Mouse (Mus musculus): ENCODE data around the gene Foxn3.

Gene Foxn3

DNA sequence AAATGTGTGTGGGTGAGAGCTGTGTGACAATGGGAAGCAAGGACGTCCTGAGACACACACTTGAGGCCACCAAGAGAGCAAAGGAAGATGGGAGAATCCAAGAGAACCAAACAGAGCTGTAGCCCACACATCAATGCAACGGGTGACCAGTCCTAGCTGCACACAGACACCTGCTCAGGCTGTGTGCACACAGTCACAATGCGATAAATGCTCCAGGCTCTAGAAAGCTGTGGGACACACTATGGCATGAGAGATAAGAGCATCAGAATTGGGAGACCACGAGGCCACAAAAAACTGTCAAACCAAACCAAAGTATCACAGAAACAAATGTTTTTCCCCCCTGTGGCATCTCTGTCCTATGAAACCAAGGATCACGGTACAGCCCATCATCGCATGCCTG lies 319.1 kb downstream of the Foxn3 start:
- no peak for DNase-seq

DNA sequence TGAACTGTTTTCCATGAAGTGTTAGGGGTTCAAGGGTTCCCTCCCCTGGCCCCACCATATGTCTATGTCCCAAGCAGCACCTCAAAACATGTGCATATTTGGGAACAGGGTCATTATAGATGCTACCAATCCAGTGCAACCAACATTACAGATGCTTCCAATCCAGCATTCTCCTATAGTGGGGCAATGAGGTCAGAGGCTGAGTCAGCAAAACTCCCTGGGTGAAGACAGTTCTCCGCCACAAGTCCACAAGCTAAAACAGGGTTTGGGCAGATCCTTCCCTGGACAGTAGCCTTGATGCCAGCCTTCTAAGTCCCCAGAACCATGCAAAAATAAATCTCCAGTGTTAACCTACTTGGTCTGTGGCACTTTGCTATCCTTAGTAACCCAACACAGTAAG lies 320.1 kb downstream of the Foxn3 start:
- DNase-seq: no peak

DNA sequence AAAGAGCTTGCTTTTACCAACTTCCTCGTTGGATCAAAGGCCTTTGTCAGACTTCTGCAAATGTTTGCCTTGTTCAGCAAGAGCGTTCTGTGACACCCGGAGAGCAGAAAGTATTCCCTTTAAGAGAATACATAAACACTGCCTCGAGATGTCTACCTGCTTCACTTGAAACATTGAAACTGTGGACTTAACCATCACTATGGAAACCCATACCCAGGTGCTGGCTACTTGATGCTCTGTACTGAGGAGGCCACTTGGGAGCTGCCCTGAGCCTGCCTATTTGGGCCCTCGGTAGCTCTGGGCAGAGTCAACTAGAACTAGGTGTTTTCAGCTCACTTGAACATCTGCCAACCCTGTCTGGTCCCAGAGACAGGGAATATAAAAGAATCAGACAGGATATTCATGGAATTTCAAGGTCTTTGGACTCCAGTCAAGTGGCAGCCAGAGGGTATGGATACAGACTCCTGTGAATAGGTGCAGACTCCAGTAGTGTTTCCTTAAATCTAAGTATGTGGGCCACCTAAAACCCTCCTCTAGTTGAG lies 323.1 kb downstream of the Foxn3 start:
- DNase-seq: no peak

DNA sequence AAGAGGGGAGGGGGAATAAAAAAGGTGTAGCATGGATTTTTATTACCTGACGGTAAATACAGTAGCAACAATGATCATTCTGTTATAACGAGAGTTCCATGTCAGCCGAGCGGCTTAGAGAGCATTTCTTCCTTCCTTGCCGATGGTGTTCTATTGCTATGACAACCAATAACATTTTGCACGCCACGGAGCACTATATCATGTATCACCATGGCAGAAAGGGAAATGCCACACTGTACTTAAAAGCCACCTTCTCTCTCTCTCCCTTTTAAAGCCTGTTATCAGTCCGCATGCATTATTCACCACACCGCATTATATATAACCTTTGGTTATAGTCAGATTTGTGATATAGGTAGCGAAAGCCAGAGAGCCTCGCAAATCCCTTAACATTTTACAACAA lies 323.6 kb downstream of the Foxn3 start:
- DNase-seq: no peak

DNA sequence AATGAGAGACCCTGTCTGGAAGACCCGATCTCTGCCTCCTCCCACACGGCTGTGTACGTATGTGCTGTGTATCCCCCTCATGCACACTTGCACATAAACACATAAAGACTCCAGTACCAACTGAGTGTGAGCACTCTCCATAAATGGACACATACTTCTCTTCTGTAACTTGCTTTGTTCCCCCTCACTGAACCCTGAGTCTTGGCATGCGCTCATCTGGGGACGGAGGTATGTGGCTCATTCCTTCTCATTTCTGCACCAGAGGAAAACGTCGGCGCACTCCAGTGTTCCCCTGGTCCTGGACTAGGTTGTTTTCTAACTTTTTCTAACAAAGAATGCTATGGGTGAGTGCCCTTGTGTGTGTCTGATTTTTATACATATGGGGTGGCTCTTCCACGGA lies 325.9 kb downstream of the Foxn3 start:
- DNase-seq: no peak

DNA sequence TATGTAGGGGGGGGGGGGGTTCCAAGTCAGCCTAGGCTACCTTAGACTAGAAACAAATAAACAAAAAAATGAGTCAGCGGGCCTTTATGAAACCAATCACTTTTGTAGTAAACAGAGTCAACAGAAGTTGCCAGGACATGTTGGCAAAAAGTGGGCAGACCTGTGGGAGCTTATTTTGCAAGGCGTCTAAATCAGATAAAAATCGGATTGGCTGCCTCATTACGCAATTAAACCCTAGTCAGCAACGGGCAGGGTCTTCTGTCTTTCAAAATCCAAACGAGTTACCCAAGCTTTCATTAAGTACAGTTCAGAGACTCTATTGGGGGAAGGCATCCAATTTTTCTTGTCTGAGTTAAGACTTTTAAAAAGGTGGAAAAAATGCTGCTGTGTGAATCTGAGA lies 329.0 kb downstream of the Foxn3 start:
- no peak for DNase-seq

DNA sequence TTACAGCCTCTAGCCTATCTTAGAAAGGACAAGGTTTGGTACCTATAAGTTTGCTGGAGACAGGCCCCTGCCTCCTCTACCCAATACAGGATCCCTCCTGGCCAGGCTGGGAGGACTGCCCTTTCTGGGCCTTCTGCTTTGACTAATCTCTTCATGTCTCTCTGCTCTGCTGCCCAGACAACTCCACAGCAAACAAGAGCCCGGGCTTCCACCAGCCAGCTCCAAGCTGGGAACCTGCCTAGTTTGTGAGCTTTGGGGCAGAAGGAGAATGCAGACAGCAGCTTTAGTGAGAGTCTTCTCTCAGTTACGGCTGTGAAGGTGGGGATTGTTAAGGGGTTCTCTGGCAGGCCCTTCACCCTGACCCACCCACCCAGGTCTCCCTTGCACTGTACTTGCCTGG lies 330.0 kb downstream of the Foxn3 start:
- no peak for DNase-seq

DNA sequence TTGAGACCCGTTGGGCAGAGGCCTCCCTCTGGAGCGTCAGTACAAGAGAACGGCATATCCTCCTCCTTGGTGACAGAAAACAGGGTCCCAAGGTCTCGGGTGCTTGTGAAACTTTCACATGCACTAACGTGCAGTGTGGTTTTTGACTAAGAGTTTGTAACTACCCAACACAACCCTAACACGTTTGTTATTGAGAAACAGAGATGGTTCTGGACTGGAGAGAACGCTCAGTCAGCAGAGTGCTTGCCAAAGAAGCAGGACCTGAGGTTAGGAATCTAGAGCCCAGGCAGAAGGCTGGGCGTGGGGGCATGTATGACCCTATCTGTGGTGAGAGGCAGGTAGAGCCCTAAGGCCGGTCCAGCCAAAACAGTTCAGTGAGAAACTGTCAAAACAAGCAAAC lies 330.9 kb downstream of the Foxn3 start:
- DNase-seq: no peak

DNA sequence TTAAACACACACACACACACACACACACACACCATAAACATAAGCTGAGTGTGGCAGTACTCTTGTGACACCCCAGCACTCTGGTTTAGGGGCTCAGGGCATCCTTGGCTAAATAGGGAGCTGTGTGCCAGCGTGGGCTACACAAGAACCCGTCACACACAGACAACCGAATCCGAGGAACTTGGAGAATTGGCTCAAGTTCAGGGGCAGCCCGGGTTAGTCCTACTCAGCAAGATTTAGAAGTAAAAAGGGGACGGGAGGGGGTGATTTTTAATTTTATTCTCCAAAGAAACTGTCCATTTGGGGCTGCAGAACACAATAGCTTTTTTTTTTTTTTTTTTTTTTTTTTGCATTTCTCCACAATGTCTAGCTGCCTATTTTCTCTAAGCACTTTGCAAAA lies 332.1 kb downstream of the Foxn3 start:
- no peak for DNase-seq

DNA sequence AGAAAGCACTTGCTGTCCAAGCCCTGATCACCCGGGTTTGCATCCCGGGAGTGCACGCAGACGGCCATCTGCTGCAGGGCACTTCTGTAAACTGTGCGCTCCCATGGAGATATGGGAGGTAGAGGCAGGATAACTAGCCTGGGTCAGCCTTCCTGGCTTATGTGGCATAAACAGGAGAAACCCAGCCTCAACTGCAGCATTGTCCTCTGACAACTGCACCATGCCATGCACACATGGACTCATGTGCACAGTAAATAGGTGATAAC lies 332.7 kb downstream of the Foxn3 start:
- DNase-seq: no peak

DNA sequence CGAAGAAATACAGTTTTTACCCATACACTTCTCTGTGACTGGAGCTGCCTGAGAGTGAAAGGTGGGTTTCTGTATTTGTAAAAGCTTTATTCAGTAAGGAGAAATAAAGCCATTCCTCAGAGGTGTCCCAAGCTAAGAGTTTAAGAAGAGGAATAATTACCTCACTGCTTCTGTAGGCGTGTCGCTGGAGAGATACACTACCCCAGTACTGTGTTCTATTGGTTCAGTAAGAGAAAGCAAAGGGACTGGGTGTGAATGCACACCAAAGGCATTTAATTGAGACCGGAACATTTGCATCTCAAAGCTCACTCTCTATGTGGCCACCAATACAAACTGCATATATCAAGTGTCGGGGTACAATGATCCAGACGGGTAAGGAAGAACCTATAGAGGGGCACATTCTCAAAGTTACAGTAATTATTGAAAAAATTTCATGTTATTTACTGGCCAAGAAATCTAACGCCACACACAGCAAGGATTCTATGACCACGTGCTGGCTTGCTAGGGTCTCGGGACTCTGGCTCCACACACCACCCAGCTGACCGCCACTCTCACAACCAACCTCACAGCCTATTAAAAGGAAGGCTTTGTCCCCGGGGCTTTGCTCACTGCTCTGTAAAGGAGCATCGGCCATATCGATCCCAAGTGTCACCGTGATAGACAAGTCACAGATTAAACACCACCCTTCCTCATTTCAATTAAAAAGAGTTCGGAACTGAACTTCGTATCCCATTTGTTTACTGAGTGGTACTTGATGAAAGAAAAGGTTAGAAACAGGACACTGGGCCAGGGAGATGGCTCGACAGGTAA lies 333.2 kb downstream of the Foxn3 start:
- DNase-seq: no peak

DNA sequence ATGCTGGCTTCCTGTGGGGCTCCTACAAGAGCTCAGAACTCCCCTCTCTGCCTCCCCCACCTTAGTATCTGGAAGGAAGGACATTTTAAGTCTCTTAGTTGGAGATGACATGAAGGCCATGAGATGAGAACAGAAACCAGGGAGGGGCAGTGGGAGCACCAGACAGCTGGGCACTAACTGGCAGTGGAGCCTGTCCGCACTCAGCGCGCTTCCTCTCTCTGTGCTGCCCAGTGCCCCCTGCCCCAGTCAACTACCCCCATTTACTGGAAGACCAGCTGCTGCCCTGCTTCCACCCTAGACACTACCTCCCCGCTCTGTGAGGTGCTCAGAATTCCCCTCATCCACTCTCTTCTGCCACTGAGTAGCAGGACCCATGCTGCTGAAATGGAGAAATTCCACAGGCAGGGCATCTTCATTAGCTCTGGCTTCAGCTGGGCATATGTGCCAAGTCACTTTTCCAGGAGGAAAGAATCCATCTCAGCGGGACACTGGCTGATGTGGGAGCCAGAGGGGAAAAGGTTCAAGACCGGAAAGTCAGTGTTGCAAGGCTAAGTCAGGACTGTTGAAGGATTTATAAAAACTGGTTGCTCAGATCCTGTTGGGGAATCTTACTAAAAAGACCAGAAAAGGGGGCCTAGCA lies 335.9 kb downstream of the Foxn3 start:
- DNase-seq: peak in 1 of 2 experiments; percentile 16

DNA sequence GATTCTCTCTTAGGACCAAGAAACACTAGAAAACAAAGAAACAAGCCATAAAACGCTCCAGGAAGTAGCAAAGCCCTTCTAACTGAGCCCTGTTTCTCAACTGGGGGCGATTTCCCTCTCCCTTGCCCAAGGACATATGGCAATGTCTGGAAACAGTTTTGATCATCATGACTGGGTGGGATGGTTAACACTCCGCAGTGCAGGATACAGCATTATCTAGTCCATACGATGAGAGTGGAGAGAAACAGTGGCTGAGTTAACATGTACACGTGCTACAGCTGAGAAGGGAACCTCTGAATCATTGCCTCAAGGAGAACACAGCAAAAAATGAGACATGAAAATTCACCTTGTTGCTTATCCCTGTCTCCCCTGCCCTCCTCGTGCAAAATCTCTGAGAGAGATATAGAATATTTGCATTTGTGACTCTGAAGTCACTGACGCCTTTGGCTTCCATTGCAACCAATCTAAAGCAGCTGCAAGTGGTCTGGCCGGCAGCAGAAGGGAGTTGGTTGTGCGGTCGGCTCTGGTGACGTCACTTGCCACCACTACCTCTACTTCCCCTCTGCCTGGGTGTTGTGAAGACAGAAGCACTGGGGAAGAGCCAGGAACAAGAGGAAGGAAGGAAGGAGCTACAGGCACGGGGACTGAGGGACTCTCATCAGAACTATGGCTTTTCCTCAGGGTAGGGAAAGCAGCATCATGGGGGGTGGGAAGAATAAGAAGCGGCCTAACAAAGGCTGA lies 338.3 kb downstream of the Foxn3 start:
- DNase-seq: peak; percentile 24 to 48

DNA sequence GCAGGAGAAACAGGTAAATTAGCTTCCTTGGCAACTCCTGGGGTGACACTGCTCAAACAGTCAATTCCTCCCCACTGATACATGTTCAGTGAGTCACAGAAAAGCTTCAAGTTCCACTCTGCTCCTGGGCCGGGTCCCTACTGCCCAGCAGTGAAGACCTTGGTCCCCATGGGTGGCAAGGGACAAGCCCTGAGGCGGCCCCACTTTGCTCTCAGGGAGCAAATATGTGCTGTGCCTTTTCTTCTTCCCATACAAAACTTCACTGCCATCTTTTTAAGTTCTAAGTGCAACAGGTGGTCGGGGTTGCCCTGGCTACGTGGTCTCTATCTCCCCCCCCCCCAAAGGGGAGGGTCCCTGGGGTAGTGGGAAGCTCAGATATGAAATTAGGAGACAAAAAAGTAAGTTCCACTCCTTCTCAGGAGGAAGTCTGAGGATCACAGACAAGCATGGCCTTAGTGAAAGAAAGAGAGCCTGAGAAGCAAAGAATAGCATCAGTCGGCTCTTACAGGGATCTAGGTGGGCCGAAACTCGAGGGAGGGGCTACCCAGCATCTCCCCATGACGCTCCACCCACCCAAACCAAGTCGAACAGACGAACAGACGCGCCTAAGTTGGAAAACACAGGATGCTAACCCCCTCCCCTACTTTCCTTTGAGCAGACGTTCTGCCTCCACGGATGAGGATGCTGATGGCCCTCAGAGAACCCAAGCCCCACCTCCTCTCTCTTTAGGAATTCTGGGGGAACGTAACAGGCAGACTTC lies 342.1 kb downstream of the Foxn3 start:
- DNase-seq: no peak

DNA sequence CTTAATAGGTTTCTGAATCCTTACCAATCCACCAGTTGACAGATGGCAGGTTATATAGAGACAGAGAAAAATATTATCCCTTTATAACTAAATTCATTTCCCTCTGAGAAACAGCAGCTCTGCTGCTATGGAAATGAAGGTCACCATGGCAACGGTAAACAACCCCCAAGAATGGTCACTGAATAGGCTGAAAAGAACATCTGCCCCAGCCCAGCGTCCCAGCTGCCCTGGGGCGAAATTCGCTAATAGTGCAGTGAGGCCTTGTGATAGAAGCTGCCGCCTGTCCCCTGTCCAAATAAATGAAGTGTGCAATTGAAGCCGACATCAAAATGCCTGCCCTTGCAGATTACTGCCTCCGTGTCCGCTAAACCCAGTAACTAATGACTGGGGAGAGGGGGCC lies 343.0 kb downstream of the Foxn3 start:
- DNase-seq: no peak

DNA sequence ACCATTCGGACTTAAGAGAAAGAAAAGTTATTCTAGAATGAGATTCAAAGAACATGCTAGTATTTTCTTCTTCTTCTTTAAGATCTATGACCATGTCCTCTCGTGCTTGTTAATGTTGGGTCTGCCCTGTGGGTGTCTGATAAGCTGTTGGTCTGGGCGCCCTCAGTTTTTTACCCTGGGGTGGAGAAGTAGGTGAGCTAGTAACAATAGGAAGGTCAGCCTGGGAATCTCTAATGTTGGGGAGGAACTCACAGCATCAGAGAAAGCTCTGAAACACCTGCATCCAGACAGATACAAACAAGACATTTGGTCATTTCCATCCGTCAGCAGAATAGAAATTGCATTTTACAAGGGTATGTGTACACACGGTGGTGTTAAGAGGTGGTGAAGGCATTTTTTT lies 343.6 kb downstream of the Foxn3 start:
- DNase-seq: no peak

DNA sequence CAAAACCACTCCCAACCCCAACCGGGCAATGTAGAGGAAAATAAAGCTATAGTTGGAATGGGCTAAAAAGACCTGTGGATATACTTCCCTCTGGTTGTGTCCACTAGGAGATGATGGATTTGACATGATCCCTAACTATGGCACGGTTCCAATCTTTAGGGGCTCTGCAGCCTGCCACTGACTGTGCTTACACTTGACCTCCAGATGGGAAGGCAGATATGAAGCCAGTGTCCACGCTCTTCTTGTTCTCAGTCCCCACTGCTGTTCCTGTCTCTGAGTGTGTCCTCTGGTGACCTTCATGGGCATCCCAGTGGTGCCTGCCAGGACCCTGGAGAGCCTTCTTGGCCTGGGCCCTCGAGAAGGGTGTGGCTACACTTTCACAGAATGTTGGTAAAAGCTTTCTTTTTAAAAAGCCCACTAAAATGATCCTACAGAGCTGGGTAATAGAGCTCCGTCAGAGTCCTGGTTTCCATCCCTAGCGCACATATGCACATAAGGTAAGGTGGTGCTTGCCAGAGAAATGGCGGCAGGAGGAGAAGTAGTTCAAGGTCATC lies 346.2 kb downstream of the Foxn3 start:
- DNase-seq: no peak

DNA sequence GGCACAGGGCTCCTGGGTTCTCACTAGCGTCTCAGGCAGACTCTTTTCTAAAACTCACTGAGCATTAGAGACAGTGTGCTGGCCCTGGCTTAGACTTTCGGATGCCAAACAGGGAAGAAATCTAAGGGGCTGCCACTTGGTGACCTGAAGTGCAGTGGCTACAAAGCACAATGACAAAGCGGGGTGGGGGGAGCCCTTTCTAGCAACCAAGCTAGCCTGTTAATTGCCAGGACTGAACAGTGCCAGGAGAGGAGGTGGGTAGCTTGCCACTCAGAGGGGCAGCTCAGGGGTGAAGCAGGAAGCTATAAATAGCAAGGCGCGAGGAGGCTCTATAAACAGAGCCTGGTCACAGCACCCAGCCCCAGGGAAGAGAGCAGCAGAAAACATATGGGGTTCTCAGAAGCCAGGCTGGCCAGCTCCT lies 347.0 kb downstream of the Foxn3 start:
- no peak for DNase-seq

DNA sequence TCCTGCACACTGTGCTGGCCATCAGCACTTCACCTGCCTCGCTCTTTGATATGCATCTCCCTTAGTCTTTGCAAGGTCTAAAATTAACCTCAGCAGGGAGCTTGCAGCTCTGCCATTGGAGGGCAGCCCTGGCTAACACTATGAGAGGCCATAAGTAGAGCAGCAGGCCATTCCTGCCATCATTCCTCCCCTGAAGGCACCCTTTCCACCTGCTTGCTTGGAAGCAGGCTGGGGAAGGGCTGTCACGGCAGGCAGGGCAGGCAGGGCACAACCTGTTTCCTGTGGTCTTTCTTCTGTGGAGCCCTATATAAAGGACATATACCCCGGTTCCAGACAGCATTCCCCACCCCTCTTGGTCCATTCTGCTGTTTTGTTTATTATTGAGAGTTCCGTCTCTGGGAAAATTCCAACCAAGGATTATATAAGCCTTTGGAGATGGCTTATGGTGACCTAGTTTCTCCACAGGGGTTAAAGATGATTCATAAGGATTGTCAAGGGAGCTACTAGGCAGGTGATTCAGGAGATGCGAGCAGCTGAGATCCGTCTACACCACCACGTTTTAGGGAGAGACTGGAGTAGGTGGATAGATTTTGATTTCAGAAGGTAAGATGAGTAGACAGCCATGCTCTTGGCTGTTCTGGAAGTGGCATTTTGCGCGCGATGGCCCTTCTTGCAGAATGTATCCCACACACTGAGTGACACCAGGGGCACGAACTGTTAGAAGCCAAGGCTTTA lies 347.7 kb downstream of the Foxn3 start:
- no peak for DNase-seq

DNA sequence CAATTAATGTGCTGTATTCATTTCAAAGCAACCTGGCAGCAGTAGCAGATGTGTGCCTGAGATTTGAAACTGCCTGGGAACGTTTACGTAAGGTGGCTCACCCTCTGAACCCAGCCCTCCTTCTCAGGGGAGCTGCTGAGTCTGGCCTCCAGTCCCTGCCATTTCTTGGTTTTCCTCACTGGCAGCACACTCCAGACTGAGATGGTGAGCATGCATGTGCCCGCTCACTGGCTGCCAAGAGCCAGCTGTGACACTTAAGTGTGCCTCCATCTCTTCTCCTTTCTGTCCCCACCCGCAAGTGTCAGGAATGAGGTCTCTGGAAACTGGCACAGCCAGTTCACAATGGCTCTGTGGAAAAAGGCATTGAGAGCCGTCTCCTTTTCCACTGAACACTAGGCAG lies 349.3 kb downstream of the Foxn3 start:
- no peak for DNase-seq

DNA sequence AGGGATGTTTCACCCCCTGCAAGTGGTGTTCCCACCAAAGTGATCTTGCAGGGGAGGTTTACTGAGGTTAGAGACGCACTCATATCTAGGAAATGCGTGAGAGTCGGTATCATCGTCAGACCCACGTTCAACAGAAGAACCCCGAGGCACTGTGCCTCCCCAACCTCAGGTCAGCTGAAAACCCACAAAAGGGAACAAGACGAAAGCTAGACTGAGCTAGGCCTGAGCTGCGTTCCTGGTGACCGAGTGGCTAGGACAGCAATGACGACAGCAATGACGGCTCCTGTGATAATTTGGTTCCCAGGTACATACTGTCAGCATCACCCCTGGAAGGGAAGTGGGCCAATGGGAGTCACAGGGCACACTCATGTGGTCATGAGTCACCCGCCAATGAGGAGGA lies 350.2 kb downstream of the Foxn3 start:
- DNase-seq: no peak

DNA sequence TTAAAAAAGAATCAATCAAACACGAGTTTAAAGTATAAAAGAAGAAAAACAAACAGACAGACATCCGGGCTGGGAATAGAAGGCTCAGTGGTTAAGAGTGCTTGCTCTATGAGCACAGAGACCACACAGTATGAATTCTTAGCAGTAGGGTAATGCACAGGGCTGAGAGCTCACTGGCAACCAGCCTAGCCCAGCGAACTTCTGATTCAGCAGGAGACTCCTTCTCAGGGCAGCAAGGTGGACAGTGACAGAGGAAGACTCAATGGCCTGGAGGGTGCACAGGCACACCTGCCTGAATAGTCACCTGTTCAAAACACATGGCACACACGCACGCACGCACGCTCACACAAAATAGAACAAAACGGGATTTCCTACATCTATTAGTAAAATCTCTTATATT lies 353.6 kb downstream of the Foxn3 start:
- no peak for DNase-seq

All from spleen, adult 18-20 months (tissue).